Mouse (Mus musculus): Measurements from ENCODE around the gene Camk2d. TPM values are rescaled to one million over a fixed set of nuclear protein-coding genes. Genes with fewer than 3 reads are reported as not detected.

Camk2d gene
- total RNA-seq, 4 experiments from 2014 or later: 59.0 to 69.4 (median 60.4) TPM

DNA sequence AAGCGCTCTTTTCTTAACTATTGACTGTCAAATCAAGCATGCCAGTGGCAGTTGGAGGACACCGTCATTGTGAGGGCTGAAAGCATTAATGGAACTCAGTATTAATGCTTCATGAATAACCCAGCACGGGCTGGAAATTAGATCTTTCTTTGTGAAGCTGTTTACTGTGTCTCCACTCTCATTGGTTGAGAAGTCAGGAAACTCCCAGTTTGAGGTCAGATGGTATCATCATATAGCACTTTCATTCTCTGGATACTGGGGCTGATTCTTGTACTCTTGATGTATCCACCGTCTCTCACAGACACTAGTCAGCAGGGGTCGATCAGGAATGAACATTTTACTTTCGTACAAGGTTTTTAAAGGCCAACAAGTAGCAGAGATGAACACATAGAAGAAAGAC, 54.6 kb downstream of the Camk2d start:
- DNase-seq (ENCODE audit: low spot score in 2 of 2): no peak

- DNase-seq (ENCODE audit: low spot score in 2 of 2): no peak
Measured at GRCm38 (mm10) chr3:126652361-126652760, 56.3 kb downstream of the Camk2d start.

DNA sequence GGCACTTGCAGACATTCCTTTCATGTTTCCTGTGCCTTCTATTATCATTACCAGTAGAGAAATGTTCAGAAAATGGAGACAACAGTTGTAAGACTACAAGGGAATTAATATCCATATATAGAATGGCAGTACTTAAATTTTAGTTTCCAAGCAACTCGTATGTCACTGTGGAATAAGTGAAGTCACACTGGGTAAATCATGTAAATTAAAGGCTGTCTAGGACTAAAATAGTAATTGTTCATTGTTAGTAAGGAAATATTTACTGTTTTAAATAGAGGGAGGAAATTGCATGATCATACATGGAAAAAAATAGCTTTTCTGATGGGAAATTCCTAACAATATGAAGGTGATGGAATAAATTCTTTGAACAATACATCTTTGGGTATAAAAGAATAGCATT, 57.0 kb downstream of the Camk2d start:
- DNase-seq (ENCODE audit: low spot score in 2 of 2): no peak

- no peak for DNase-seq (ENCODE audit: low spot score in 2 of 2)
Measured at GRCm38 (mm10) chr3:126656173-126656572, 60.1 kb downstream of the Camk2d start.

GRCm38 (mm10) chr3:126657895-126658294, 61.8 kb downstream of the Camk2d start:
- DNase-seq (ENCODE audit: low spot score in 2 of 2): no peak

GRCm38 (mm10) chr3:126658791-126659190, 62.7 kb downstream of the Camk2d start:
- DNase-seq (ENCODE audit: low spot score in 2 of 2): no peak

DNA sequence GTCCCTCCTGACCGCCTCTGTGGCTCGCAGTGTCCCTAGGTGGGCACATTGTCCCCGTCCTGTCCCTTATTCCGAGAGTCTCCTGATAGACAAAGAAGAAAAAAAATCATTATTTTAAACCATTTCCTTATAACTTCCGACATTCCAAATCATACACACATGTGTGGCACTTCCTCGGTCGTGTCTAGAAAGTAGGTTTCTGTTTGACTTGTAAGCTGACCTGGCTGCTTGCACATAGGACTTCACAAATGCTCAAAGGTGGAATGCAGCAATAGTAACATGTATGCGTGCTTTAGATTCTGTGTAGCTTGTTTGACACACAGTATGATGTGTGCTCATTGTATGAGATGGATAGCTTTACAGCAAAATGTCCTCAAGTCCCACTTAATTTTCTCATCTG, 63.1 kb downstream of the Camk2d start:
- no peak for DNase-seq (ENCODE audit: low spot score in 2 of 2)

DNA sequence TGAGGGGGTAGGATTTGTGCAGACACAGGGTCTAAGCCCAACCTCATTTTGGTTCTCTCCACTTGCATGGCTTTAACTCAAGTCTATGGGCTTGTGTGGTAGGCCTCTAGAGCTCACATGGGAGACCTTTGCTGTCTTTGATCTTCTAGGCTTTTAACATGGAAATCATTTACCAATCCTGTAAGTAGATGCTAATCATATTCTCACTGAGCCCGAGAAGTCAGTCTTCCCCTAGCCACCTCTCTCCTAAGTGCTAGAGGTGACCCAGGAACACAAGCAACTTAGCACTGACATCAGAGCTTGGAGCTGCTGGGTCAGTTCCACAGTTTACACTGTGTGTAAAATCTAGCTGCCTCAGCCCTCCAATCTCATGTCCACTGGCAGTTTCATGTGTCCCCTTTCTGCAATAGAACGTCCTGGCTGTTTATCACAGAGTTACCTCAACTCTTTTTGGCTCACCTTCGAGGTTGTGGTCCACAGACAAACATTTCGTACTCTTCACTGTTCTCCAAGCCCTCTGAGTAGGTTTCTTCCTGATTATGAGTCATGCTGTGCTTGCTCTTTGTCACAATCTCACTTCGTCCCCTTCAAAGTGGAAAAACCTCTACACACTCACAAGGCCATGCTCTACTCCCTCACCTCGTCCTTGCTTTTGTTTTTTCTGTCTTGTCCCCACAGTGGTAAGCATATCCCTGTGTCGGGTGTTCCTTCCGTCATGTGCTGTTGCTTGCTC, 63.9 kb downstream of the Camk2d start:
- DNase-seq (ENCODE audit: low spot score in 2 of 2): no peak

GRCm38 (mm10) chr3:126660575-126660974, 64.5 kb downstream of the Camk2d start:
- DNase-seq (ENCODE audit: low spot score in 2 of 2): no peak

DNA sequence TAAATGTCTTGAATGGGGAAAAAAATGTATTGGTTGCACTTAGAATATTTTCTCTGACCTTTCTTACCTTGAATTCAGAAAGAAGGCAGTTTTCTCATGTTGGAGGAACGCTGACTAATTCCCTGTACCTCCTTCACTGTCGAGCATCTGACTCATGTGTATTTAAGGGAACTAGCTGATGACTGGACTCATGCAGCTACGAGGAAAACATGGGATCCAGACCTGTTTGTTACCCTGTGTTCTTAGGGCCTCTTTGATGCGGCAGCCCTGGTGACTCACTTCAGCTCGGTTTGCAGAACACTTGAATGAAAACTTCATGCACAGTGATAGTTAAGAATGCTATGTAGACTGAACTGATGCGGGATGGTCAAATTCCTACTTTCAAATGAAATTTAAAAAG, 64.9 kb downstream of the Camk2d start:
- DNase-seq (ENCODE audit: low spot score in 2 of 2): no peak

- no peak for DNase-seq (ENCODE audit: low spot score in 2 of 2)
Measured at GRCm38 (mm10) chr3:126661920-126662319, 65.8 kb downstream of the Camk2d start.

- DNase-seq (ENCODE audit: low spot score in 2 of 2): no peak
Measured at GRCm38 (mm10) chr3:126663436-126663835, 67.3 kb downstream of the Camk2d start.

DNA sequence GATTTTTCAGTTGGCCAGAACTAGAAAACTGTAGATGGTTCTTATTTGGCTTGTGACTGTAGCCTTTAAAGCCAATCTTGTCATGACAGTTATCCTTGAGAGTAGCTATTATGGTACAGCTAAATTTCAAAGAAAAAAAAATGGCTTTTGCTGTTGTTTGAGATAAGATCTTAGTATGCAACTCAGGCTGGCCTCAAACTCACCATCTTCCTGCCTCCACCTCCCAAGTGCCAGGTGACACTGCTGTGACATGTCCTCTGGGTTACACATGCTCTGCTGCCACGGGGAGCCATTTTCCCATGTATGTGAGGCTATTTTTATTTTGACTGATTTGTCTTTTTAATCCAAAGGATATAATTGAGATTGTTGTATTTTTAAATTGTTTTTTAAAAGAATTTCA, 69.8 kb downstream of the Camk2d start:
- no peak for DNase-seq (ENCODE audit: low spot score in 2 of 2)

DNA sequence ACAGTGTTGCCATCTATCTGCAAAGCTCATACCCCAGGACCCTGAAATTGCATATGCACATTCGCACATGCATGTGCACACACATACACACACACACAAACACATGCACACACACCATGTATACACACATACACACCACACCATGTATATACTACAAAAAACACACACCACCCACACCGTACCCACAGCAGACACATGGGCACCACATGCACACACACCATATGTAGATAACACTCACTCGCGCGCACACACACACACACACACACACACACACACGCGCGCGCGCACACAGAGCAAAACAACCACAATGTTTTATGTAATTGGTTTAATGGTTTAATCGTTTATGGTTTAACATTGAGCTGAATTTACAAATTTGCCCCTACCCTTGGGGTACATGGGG, 70.9 kb downstream of the Camk2d start:
- DNase-seq (ENCODE audit: low spot score in 2 of 2): no peak

DNA sequence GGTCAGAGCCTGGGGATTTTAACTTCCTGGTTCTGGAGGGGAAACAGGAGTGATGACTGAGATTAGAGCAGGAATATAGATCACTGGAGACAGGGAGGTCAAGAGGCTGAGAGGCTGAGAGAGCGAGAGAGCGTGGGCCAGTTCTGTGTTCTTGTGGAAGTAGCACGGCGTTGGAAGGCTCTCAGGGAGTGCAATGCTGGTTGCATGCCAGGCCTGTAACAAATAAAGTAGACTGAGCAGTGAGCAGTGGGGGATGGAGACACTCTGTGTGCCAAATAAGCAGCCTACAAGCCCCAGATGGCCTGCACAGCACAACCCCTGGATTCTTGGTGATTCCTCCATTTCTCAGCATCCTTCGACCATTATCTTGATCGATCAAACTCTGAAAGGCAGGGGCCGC, 71.3 kb downstream of the Camk2d start:
- DNase-seq (ENCODE audit: low spot score in 2 of 2): peak; percentile 21 to 53

DNA sequence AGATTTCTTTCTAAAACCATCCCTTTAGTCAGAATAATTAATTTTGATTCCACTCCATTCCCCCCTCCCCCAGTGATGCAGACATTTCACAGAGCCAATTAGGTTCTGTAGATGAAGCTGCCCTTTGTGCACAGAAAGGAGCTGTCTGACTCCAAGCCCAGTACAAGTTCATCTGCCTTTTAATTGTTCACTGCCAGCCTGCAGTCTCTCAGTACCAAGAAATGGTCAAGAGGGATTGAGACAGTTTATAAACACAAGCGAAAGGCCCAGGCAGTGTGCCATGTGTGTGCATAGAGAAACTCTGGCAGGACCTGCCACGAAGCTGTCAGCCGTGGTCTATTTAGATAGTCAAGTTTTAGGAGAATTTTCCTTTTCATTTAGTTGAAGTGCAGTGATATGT, 72.0 kb downstream of the Camk2d start:
- DNase-seq (ENCODE audit: low spot score in 2 of 2): no peak

DNA sequence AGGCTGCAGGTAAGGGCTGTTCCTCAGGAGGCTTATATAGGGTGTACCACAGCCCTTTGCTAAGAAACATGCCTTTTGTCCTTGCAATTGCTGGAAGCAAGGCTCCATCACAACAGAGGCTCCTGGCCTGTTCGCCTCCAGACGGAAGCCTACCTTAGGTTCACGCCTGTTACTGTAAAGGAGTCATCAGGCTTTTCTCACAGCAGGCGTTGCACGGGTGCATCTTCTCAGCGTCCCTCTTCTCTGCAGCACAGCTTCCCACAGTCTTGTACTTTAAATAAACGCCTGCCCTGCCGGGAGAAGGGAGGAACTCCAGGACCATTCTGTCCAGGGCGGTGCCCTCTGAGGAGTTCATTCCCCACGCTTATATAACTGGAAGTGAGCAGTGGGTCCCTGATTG, 72.6 kb downstream of the Camk2d start:
- DNase-seq (ENCODE audit: low spot score in 2 of 2): no peak

DNA sequence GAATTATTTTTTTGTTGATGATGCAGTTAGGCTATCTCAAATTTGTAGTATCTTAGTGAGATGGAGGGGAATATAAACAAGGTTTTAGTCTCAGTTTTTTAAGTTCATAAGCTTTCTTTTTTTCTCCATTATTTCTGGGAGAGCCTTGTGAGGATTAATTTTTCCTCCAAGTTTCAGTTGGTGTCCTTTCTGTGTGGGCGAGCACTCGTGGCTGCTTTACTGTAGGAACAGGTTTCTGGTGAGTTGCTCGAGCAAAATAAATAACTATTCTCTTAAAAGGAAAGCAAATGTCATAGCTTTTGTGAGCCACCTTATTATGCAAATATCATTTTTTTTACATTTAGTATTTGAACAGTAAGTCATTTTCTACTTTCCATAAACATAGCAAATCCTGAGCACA, 74.3 kb downstream of the Camk2d start:
- no peak for DNase-seq (ENCODE audit: low spot score in 2 of 2)

GRCm38 (mm10) chr3:126671292-126671691, 75.2 kb downstream of the Camk2d start:
- DNase-seq (ENCODE audit: low spot score in 2 of 2): no peak

GRCm38 (mm10) chr3:126681051-126681450, 84.9 kb downstream of the Camk2d start:
- DNase-seq (ENCODE audit: low spot score in 2 of 2): no peak

GRCm38 (mm10) chr3:126681996-126682395, 85.9 kb downstream of the Camk2d start:
- no peak for DNase-seq (ENCODE audit: low spot score in 2 of 2)

DNA sequence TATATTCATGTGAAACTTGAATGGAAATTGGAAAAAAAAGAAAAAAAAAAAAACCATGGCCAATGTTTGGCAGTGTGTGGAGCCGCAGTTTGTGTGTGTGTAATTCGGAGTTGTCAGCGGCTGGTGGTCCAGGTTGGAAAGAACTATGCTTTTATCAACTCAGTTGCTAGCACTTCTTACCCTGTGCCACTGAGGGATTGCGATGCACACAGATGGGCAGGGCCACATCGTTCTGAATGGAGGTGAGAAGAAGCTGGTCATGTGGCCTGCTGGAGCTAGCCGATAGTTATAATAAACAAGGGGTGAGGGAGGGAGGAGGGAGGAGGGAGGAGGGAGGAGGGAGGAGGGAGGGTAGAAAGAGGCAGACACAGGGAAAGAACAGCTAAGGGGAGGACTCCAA, 89.3 kb downstream of the Camk2d start:
- no peak for DNase-seq (ENCODE audit: low spot score in 2 of 2)

GRCm38 (mm10) chr3:126687150-126687549, 91.0 kb downstream of the Camk2d start:
- DNase-seq (ENCODE audit: low spot score in 2 of 2): no peak

DNA sequence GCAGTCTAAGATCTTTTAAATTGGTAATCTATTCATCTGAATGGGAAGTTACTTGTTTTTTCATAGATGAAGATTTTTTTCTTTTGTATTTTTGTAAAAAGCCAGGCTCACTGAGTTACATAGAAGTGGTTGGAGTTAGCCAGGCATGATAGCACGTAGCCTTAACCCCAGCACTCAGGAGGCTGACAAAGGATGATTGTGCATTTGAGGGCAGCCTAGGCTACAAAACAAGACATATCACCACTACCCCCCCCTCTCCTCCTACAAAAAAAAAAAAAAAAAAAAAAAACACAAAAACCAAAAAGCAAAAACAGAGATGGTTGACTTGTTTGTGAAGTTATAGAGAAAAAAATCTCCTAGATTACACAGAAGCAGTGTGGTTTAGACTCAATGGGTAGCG, 92.4 kb downstream of the Camk2d start:
- no peak for DNase-seq (ENCODE audit: low spot score in 2 of 2)

Data from layer of hippocampus, adult 8-10 months (tissue).